Mouse (Mus musculus) limb, embryonic 12.5 days (tissue): Measurements from ENCODE around the gene Meiob. TPM values are rescaled to one million over a fixed set of nuclear protein-coding genes. Genes with fewer than 3 reads are reported as not detected.

Experiments
- ATAC-seq: fragments of 200-750 bp; cut with Nextera tagmentation; 2 replicates; pipeline ENCODE4 v1.8.0; 2017; ENCODE audit warnings: low read depth, moderate TSS enrichment; ENCODE audit not compliant: insufficient number of reproducible peaks, insufficient read depth, low FRiP score, low TSS enrichment
- H3K27ac ChIP-seq: fragments of 300-500 bp; sonication (generic); 2 replicates; pipeline ENCODE4 v1.5.1; 2016; ENCODE audit warnings: mild to moderate bottlenecking, moderate library complexity
- H3K27me3 ChIP-seq: fragments of 300-500 bp; sonication (generic); 2 replicates; pipeline ENCODE4 v1.6.1; 2016; ENCODE audit warnings: mild to moderate bottlenecking, moderate library complexity
- H3K36me3 ChIP-seq: fragments of 300-500 bp; sonication (generic); 2 replicates; pipeline ENCODE4 v1.6.1; 2016; ENCODE audit warnings: mild to moderate bottlenecking, moderate library complexity
- H3K4me1 ChIP-seq: fragments of 300-500 bp; sonication (generic); replicated peaks from 2 replicates; pipeline ENCODE4 v1.6.1; 2016
- H3K4me2 ChIP-seq: fragments of 300-500 bp; sonication (generic); 2 replicates; pipeline ENCODE4 v1.6.1; 2016; ENCODE audit warnings: mild to moderate bottlenecking, moderate library complexity
- H3K4me3 ChIP-seq: fragments of 300-500 bp; sonication (generic); replicated peaks from 2 replicates; pipeline ENCODE4 v1.5.1; 2016; ENCODE audit warnings: mild to moderate bottlenecking
- H3K9ac ChIP-seq: fragments of 300-500 bp; sonication (generic); replicated peaks from 2 replicates; pipeline ENCODE4 v1.6.1; 2016; ENCODE audit warnings: mild to moderate bottlenecking, moderate library complexity
- H3K9me3 ChIP-seq: fragments of 300-500 bp; sonication (generic); 2 replicates; pipeline ENCODE4 v1.6.1; 2016; ENCODE audit warnings: mild to moderate bottlenecking, moderate library complexity
- WGBS: fragments of 180-500 bp; shearing (Covaris S2); methylation state at CpG from one replicate; pipeline ENCODE4 v1.1.7; 2016; 5-methylcytosine and 5-hydroxymethylcytosine counted together
- polyA plus RNA-seq: library from polyadenylated mRNA; unstranded; fragments of >200 nt; fragmentation: Nextera tagmentation; extraction: Ambion mirVana; gene quantifications from 2 replicates; pipeline ENCODE4 v1.2.1, GENCODE M21; 2016

The Meiob gene
- polyA plus RNA-seq: not detected in 2 replicates

GRCm38 (mm10) chr17:24803952-24804951 lies at the start of gene Meiob:
Meiob (plus strand) TSS chr17:24804289.
- H3K27me3 ChIP-seq: peaks cover 41% of the 10 kb centered on the region
- H3K9ac ChIP-seq: peak within 1 kb of the TSS; percentile 69
- no peaks in the 10 kb centered on the region for H3K9me3 ChIP-seq
- no peak within 1 kb of the TSS for H3K27ac ChIP-seq
- 0 out of 2 replicates have a peak, but pooled peaks cover 3% of the 10 kb centered on the region for H3K4me1 ChIP-seq
- ATAC-seq: peak; percentile 84
- under 1% methylated on average over 71 of the region's 71 CpGs for WGBS
- no peaks in the 10 kb centered on the region for H3K36me3 ChIP-seq
- peak within 1 kb of the TSS; percentile 83 for H3K4me2 ChIP-seq
- peak within 1 kb of the TSS; percentile 70 for H3K4me3 ChIP-seq

GRCm38 (mm10) chr17:24757394-24757793 lies 46.7 kb upstream of the Meiob start:
- no peak overlapping the region for H3K9ac ChIP-seq
- peaks cover 31% of the 10 kb centered on the region for H3K4me1 ChIP-seq
- no peak for ATAC-seq
- no peaks in the 10 kb centered on the region for H3K9me3 ChIP-seq
- H3K27ac ChIP-seq: no peak overlapping the region
- H3K4me2 ChIP-seq: no peak overlapping the region
- H3K27me3 ChIP-seq: peaks cover 39% of the 10 kb centered on the region
- no peaks in the 10 kb centered on the region for H3K36me3 ChIP-seq
- WGBS: 75% methylated on average over 1 of the region's 1 CpGs
- H3K4me3 ChIP-seq: no peak overlapping the region

GRCm38 (mm10) chr17:24761121-24761520 lies 43.0 kb upstream of the Meiob start:
- Histone ChIP-seq H3K9me3 (no peaks in the 10 kb centered on the region), H3K27ac (peak overlapping the region; percentile 51), H3K4me2 (no peak overlapping the region), H3K9ac (no peak overlapping the region), H3K27me3 (peaks cover 4% of the 10 kb centered on the region; the same call in 1 of the 2 replicates), H3K36me3 (no peaks in the 10 kb centered on the region), H3K4me3 (no peak overlapping the region), H3K4me1 (peaks cover 20% of the 10 kb centered on the region)
- 11% methylated on average over 5 of the region's 5 CpGs for WGBS
- peak; percentile 58 for ATAC-seq

- Histone ChIP-seq H3K27me3 (no peaks in the 10 kb centered on the region; the same call in 1 of the 2 replicates), H3K9ac (no peak overlapping the region), H3K36me3 (no peaks in the 10 kb centered on the region), H3K4me3 (no peak overlapping the region), H3K27ac (no peak overlapping the region), H3K4me1 (peaks cover 35% of the 10 kb centered on the region), H3K9me3 (no peaks in the 10 kb centered on the region), H3K4me2 (peak overlapping the region; percentile 17)
- 50% methylated on average over 21 of the region's 22 CpGs for WGBS
- ATAC-seq: 0 out of 2 replicates have a peak, but pooled peaks have one; percentile 33
These were observed 38.8 kb upstream of the Meiob start for GRCm38 (mm10) chr17:24765016-24765905.

GRCm38 (mm10) chr17:24766266-24766875 lies 37.7 kb upstream of the Meiob start:
- H3K4me1 ChIP-seq: peaks cover 29% of the 10 kb centered on the region
- no peaks in the 10 kb centered on the region for H3K36me3 ChIP-seq
- WGBS: 31% methylated on average over 12 of the region's 12 CpGs
- H3K9me3 ChIP-seq: no peaks in the 10 kb centered on the region
- H3K9ac ChIP-seq: no peak overlapping the region; the same call in 1 of the 2 replicates
- no peaks in the 10 kb centered on the region; the same call in 1 of the 2 replicates for H3K27me3 ChIP-seq
- ATAC-seq: no peak
- H3K27ac ChIP-seq: no peak overlapping the region
- H3K4me3 ChIP-seq: no peak overlapping the region
- no peak overlapping the region for H3K4me2 ChIP-seq

- Histone ChIP-seq H3K4me2 (no peak overlapping the region), H3K9me3 (0 out of 2 replicates have a peak, but pooled peaks cover 6% of the 10 kb centered on the region), H3K27me3 (no peaks in the 10 kb centered on the region; the same call in 1 of the 2 replicates), H3K27ac (no peak overlapping the region), H3K4me3 (no peak overlapping the region), H3K36me3 (no peaks in the 10 kb centered on the region), H3K9ac (no peak overlapping the region), H3K4me1 (peaks cover 21% of the 10 kb centered on the region)
- ATAC-seq: no peak
- 33% methylated on average over 3 of the region's 3 CpGs for WGBS
These were observed 34.9 kb upstream of the Meiob start for GRCm38 (mm10) chr17:24769146-24769545.

GRCm38 (mm10) chr17:24773241-24773640 lies 30.8 kb upstream of the Meiob start:
- 87% methylated on average over 5 of the region's 5 CpGs for WGBS
- H3K9ac ChIP-seq: no peak overlapping the region
- H3K4me3 ChIP-seq: no peak overlapping the region
- H3K9me3 ChIP-seq: 0 out of 2 replicates have a peak, but pooled peaks cover 6% of the 10 kb centered on the region
- no peak overlapping the region for H3K27ac ChIP-seq
- H3K36me3 ChIP-seq: no peaks in the 10 kb centered on the region
- ATAC-seq: no peak
- peaks cover 11% of the 10 kb centered on the region; the same call in 1 of the 2 replicates for H3K4me1 ChIP-seq
- no peak overlapping the region for H3K4me2 ChIP-seq
- no peaks in the 10 kb centered on the region for H3K27me3 ChIP-seq

GRCm38 (mm10) chr17:24775173-24775572 lies 28.9 kb upstream of the Meiob start:
- H3K9me3 ChIP-seq: 0 out of 2 replicates have a peak, but pooled peaks cover 6% of the 10 kb centered on the region
- H3K27me3 ChIP-seq: no peaks in the 10 kb centered on the region
- no peak overlapping the region for H3K4me3 ChIP-seq
- H3K27ac ChIP-seq: no peak overlapping the region
- H3K36me3 ChIP-seq: no peaks in the 10 kb centered on the region
- 88% methylated on average over 8 of the region's 8 CpGs for WGBS
- no peak overlapping the region for H3K9ac ChIP-seq
- H3K4me1 ChIP-seq: no peaks in the 10 kb centered on the region; the same call in 1 of the 2 replicates
- no peak overlapping the region for H3K4me2 ChIP-seq
- no peak for ATAC-seq

GRCm38 (mm10) chr17:24777073-24777472 lies 27.0 kb upstream of the Meiob start:
- no peaks in the 10 kb centered on the region; the same call in 1 of the 2 replicates for H3K4me1 ChIP-seq
- no peaks in the 10 kb centered on the region for H3K36me3 ChIP-seq
- ATAC-seq: no peak
- WGBS: 85% methylated on average over 2 of the region's 2 CpGs
- H3K27me3 ChIP-seq: no peaks in the 10 kb centered on the region
- H3K9ac ChIP-seq: no peak overlapping the region
- H3K27ac ChIP-seq: no peak overlapping the region
- H3K9me3 ChIP-seq: 0 out of 2 replicates have a peak, but pooled peaks cover 6% of the 10 kb centered on the region
- no peak overlapping the region for H3K4me2 ChIP-seq
- no peak overlapping the region for H3K4me3 ChIP-seq

- 82% methylated on average over 2 of the region's 2 CpGs for WGBS
- H3K9me3 ChIP-seq: no peaks in the 10 kb centered on the region
- H3K4me2 ChIP-seq: no peak overlapping the region
- H3K36me3 ChIP-seq: no peaks in the 10 kb centered on the region
- no peak for ATAC-seq
- no peak overlapping the region for H3K9ac ChIP-seq
- no peaks in the 10 kb centered on the region for H3K4me1 ChIP-seq
- no peak overlapping the region for H3K4me3 ChIP-seq
- H3K27me3 ChIP-seq: 0 out of 2 replicates have a peak, but pooled peaks cover 3% of the 10 kb centered on the region
- no peak overlapping the region for H3K27ac ChIP-seq
These were observed 23.3 kb upstream of the Meiob start for GRCm38 (mm10) chr17:24780821-24781220.
